Mouse (Mus musculus): ENCODE measurements at regions not wholly inside any gene's neighbourhood (a gene's known extent, or its start where the extent isn't known, plus 50 kb on each side); places are given as distances from the start of the nearest gene placed in this dataset.

- H3K4me2 ChIP-seq (ENCODE audit: insufficient read depth, low read depth, poor library complexity, severe bottlenecking) = no peak overlapping the region
- H3K4me1 ChIP-seq (ENCODE audit: control insufficient read depth in 1 of 2, insufficient read depth in 2 of 2) = no peaks in the 10 kb centered on the region
- TF ChIP-seq CHD1 (IDR thresholded peaks at IDR 0.05; ENCODE audit: low read depth, low read length) = no peak
- TF ChIP-seq ZNF384 (IDR thresholded peaks at IDR 0.05; ENCODE audit: low read depth, low read length) = no peak
- TF ChIP-seq TBP (conservative IDR thresholded peaks at IDR 0.05; ENCODE audit: low read depth, low read length) = no peak
- no peak for TF ChIP-seq ZKSCAN1 (IDR thresholded peaks at IDR 0.05; ENCODE audit: borderline replicate concordance, low read depth, low read length)
- TF ChIP-seq ZMIZ1 (IDR thresholded peaks at IDR 0.05; ENCODE audit: low read depth, low read length) = no peak
- TF ChIP-seq MAX (IDR thresholded peaks at IDR 0.05; ENCODE audit: low read length) = no peak
- TF ChIP-seq NRF1 (IDR thresholded peaks at IDR 0.05; ENCODE audit: low read depth, low read length) = no peak
- TF ChIP-seq ETS1 (conservative IDR thresholded peaks at IDR 0.05; ENCODE audit: low read depth, low read length) = no peak
- no peak for TF ChIP-seq KAT2A (IDR thresholded peaks at IDR 0.05; ENCODE audit: insufficient replicate concordance, low read length)
- no peak for TF ChIP-seq ELF1 (IDR thresholded peaks at IDR 0.05; ENCODE audit: low read depth, low read length)
- no peak for TF ChIP-seq MEF2A (IDR thresholded peaks at IDR 0.05; ENCODE audit: borderline replicate concordance, low read depth, low read length)
- no peak for TF ChIP-seq CTCF (conservative IDR thresholded peaks at IDR 0.05 in 1 of 2, IDR thresholded peaks at IDR 0.05 in 1 of 2; ENCODE audit: low read depth in 2 of 2, low read length in 2 of 2)
- no peak for TF ChIP-seq MXI1 (IDR thresholded peaks at IDR 0.05; ENCODE audit: low read depth, low read length)
- no peak for TF ChIP-seq MAZ (IDR thresholded peaks at IDR 0.05; ENCODE audit: low read depth, low read length)
- no peak for TF ChIP-seq CHD2 (IDR thresholded peaks at IDR 0.05; ENCODE audit: low read length)
- no peak for TF ChIP-seq USF1 (IDR thresholded peaks at IDR 0.05; ENCODE audit: low read depth, low read length)
- no peak for TF ChIP-seq JUND (conservative IDR thresholded peaks at IDR 0.05; ENCODE audit: low read depth, low read length)
- TF ChIP-seq EP300 (IDR thresholded peaks at IDR 0.05; ENCODE audit: low read length) = no peak
- no peak for TF ChIP-seq MYC (IDR thresholded peaks at IDR 0.05; ENCODE audit: low read depth, low read length)
- no peak for TF ChIP-seq BHLHE40 (IDR thresholded peaks at IDR 0.05; ENCODE audit: low read depth, low read length)
- H3K9me3 ChIP-seq (replicated peaks; ENCODE audit: low read length) = no peaks in the 10 kb centered on the region
- no peak overlapping the region for H3K27ac ChIP-seq (ENCODE audit: insufficient read depth, low read depth)
- H3K79me2 ChIP-seq (replicated peaks; ENCODE audit: control insufficient read depth, extremely low read depth, insufficient read depth, poor library complexity, severe bottlenecking) = no peaks in the 10 kb centered on the region
- H3K4me3 ChIP-seq (replicated peaks in 1 of 3; ENCODE audit: low read depth in 2 of 3, low read length in 2 of 3, poor library complexity in 1 of 3) = no peak overlapping the region
- no peaks in the 10 kb centered on the region for H3K27me3 ChIP-seq (replicated peaks)
- no peaks in the 10 kb centered on the region for H3K36me3 ChIP-seq (replicated peaks in 1 of 2; ENCODE audit: control insufficient read depth in 1 of 2, insufficient read depth in 1 of 2, low read length in 1 of 2)
- dilution Hi-C loops (cut with MboI; ENCODE audit: extremely low pct_ligation_motif_present, extremely low pct_unique_long_range_greater_than_20kb, low sequenced_read_pairs) = no loop called here
- no peak overlapping the region for H3K9ac ChIP-seq (ENCODE audit: insufficient read depth, low read depth)
- DNase-seq (ENCODE audit: extremely low read depth) = no peak
- in situ Hi-C loops (cut with MboI; ENCODE audit: low pct_ligation_motif_present, low pct_unique_long_range_greater_than_20kb, low sequenced_read_pairs) = no loop called here
Observed at GRCm38 (mm10) chr6:148541981-148542380, 97.8 kb upstream of the Tmtc1 start.

GRCm38 (mm10) chr6:148539207-148539960 lies 95.2 kb upstream of the Tmtc1 start:
- Histone ChIP-seq H3K36me3 (replicated peaks in 1 of 2; ENCODE audit: control insufficient read depth in 1 of 2, insufficient read depth in 1 of 2, low read length in 1 of 2) (no peaks in the 10 kb centered on the region), H3K9me3 (replicated peaks; ENCODE audit: low read length) (no peaks in the 10 kb centered on the region), H3K79me2 (replicated peaks; ENCODE audit: control insufficient read depth, extremely low read depth, insufficient read depth, poor library complexity, severe bottlenecking) (no peaks in the 10 kb centered on the region), H3K27ac (ENCODE audit: insufficient read depth, low read depth) (no peak overlapping the region), H3K4me1 (ENCODE audit: control insufficient read depth in 1 of 2, insufficient read depth in 2 of 2) (peaks cover 0 to 3% of the 10 kb centered on the region in 2 experiments; a peak in 2 of 4 replicates), H3K4me2 (ENCODE audit: insufficient read depth, low read depth, poor library complexity, severe bottlenecking) (no peak overlapping the region), H3K4me3 (replicated peaks in 1 of 3; ENCODE audit: low read depth in 2 of 3, low read length in 2 of 3, poor library complexity in 1 of 3) (no peak overlapping the region), H3K27me3 (replicated peaks) (no peaks in the 10 kb centered on the region), H3K9ac (ENCODE audit: insufficient read depth, low read depth) (no peak overlapping the region)
- dilution Hi-C loops (cut with MboI; ENCODE audit: extremely low pct_ligation_motif_present, extremely low pct_unique_long_range_greater_than_20kb, low sequenced_read_pairs) (no loop called here), in situ Hi-C loops (cut with MboI; ENCODE audit: low pct_ligation_motif_present, low pct_unique_long_range_greater_than_20kb, low sequenced_read_pairs) (no loop called here)
- no peak for DNase-seq (ENCODE audit: extremely low read depth)
- no peak for TF ChIP-seq NELFE (IDR thresholded peaks at IDR 0.05; ENCODE audit: low read depth, low read length)
- TF ChIP-seq ELF1 (IDR thresholded peaks at IDR 0.05; ENCODE audit: low read depth, low read length) = no peak
- no peak for TF ChIP-seq SIN3A (IDR thresholded peaks at IDR 0.05; ENCODE audit: low read length)
- TF ChIP-seq USF1 (IDR thresholded peaks at IDR 0.05; ENCODE audit: low read depth, low read length) = no peak
- no peak for TF ChIP-seq MAFK (IDR thresholded peaks at IDR 0.05; ENCODE audit: insufficient replicate concordance, low read length)
- no peak for TF ChIP-seq POLR2A (IDR thresholded peaks at IDR 0.05; ENCODE audit: low read depth, low read length)
- no peak for TF ChIP-seq E2F4 (IDR thresholded peaks at IDR 0.05; ENCODE audit: insufficient replicate concordance, low read depth, low read length)
- no peak for TF ChIP-seq PAX5 (IDR thresholded peaks at IDR 0.05; ENCODE audit: low read length)
- no peak for TF ChIP-seq GABPA (IDR thresholded peaks at IDR 0.05; ENCODE audit: insufficient replicate concordance, low read depth, low read length)
- no peak for TF ChIP-seq UBTF (IDR thresholded peaks at IDR 0.05; ENCODE audit: low read depth, low read length)
- no peak for TF ChIP-seq KAT2A (IDR thresholded peaks at IDR 0.05; ENCODE audit: insufficient replicate concordance, low read length)
- no peak for TF ChIP-seq USF2 (conservative IDR thresholded peaks at IDR 0.05; ENCODE audit: low read depth, low read length)
- no peak for TF ChIP-seq MAZ (IDR thresholded peaks at IDR 0.05; ENCODE audit: low read depth, low read length)
- no peak for TF ChIP-seq MYC (IDR thresholded peaks at IDR 0.05; ENCODE audit: low read depth, low read length)
- TF ChIP-seq MXI1 (IDR thresholded peaks at IDR 0.05; ENCODE audit: low read depth, low read length) = no peak
- TF ChIP-seq ZKSCAN1 (IDR thresholded peaks at IDR 0.05; ENCODE audit: borderline replicate concordance, low read depth, low read length) = no peak
